Mouse (Mus musculus): ENCODE measurements around the gene Glb1.

The Glb1 gene

DNA sequence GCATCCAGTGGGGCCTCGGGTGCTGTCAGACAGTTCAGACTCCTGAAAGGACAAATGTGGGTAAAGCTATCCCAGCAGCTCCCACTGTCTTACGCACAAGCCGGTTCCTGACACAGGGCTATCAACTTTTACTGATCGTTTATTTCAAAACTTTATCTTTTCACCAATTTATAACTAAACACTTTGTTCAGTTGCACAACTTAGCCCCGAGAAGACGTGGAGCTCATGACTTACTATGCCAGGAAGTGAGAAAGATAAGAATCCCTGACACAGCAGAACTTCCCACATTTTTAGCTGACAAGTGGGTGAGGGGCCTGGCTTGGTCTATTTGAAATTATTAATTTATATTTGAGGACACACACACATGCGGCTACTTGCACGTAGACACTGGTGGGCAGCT is 6.2 kb upstream of the Glb1 start:
- DNase-seq (ENCODE audit: low read depth, low spot score), result no peak

DNA sequence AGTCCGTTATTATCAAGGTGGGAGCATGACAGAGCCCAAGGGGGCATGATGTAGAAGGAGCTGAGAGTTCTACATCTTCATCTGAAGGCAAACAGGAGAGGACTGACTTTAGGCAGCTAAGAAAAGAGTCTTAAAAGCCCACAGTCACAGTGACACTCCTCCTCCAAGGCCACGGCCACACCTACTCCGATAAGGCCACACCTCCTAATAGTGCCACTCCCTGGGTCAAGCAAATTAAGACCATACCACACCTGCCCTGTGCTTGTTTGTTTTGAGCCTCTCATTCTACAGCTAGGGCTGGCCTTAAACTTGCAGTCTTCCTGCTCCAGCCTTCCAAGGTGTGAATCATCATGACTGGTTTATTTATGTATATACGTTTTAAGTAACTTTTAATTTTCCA is 5.6 kb upstream of the Glb1 start:
- DNase-seq (ENCODE audit: low read depth, low spot score), result no peak

GRCm38 (mm10) chr9:114399680-114400079 is 1.2 kb upstream of the Glb1 start:
- no peak for DNase-seq (ENCODE audit: low read depth, low spot score)

GRCm38 (mm10) chr9:114400588-114400948 is 308 bp upstream of the Glb1 start:
- no peak for DNase-seq (ENCODE audit: low read depth, low spot score)

GRCm38 (mm10) chr9:114401685-114402080 is 807 bp downstream of the Glb1 start:
- DNase-seq (ENCODE audit: low read depth, low spot score), result no peak

DNA sequence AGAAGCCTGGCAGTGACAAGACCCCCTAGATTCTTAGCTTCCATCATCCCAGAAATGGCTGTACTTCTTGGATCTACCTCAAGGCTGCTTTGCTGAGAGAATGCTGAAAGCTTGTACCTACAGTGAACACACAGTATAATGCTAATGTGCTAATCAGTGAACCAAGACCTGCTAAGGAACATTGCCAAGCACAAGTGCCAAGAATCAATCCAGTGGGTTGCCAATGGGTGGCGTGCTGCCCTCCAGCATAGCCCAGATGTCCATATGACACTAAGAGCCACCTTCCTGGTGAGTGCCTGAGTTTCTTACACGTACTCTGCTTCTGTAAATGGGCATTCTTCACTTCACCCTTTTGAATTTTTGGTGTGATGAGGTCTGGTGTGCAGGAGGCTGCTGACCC is 6.8 kb downstream of the Glb1 start:
- no peak for DNase-seq (ENCODE audit: low read depth, low spot score)

GRCm38 (mm10) chr9:114410313-114410862 is 9.5 kb downstream of the Glb1 start:
- DNase-seq (ENCODE audit: low read depth, low spot score), result no peak

DNA sequence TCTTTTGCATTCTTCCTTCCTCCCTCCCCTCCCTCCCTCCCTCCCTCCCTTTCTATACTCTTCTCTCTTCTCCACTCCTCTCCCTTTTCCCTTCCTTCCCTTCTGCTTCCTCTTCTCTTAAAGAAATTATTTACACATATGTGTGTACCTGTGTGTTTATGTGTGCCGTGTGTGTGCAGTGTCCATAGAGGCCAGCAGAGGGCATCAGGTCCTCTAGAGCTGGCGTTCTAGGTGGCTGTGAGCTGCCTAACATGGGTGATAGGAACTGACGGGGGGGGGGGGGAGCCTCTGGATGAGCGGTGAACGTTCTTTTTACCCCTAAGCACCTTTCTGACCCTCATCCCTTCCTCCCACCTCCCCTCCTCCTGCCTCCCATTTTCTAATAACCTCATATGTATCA is 10.4 kb downstream of the Glb1 start:
- no peak for DNase-seq (ENCODE audit: low read depth, low spot score)

DNA sequence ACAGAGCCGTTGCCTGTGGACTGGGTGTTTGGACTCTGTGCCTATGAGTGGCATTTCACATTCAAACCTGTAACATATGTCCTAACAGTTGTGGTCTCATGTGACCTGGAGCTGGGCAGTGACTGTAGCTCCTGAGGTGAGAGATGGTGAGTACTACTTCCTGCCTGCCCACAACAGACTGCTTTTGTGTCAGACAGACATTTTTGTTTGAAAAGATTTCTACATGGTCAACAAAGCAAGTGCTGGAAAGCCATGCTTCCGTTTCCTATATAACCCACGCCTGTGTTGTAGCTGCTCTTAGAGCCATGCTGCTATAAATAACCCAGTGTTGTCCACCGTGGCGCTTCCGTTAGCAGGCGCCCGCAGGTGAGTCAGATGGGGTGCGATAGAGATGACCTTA is 11.5 kb downstream of the Glb1 start:
- no peak for DNase-seq (ENCODE audit: low read depth, low spot score)

GRCm38 (mm10) chr9:114413866-114414265 is 13.0 kb downstream of the Glb1 start:
- no peak for DNase-seq (ENCODE audit: low read depth, low spot score)

DNA sequence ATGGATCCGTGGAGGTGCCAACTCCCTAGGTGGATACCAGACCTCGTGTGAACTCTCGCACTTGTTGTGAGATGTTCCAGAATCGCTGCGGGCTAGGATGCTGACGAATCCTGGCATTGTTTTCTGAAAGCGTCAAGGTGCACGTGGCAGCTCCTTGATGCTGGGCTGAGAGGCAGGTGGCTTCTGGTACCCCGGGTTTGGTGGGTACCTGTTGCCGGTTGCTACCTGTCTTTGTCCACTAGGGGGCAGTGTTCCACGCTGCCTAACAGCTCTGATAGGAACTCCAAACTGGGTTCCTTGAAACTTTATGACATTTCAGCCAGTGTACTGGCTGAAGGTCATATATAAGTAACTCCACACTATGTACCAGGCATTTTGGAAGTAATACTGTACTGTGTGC is 14.8 kb downstream of the Glb1 start:
- peak; percentile 33 for DNase-seq (ENCODE audit: low read depth, low spot score)

- DNase-seq (ENCODE audit: low read depth, low spot score), result no peak
Observed at GRCm38 (mm10) chr9:114416646-114417517, 16.0 kb downstream of the Glb1 start.

DNA sequence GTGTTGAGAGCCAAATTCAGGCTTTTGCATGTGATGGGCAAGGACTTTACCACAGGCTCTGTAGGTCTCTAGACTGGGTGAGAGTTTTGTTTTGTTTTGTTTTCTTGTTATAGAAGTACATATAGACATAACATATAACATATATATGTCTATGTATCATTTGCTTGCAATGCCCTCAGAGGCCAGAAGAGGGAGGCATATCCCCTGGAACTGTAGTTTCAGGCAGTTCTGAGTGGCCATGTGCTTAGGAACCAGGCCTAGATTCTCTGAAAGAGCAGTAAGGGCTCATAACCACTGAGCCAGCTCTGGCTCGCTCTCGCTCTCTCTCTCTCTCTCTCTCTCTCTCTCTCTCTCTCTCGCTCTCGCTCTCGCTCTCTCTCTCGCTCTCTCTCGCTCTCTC is 17.3 kb downstream of the Glb1 start:
- DNase-seq (ENCODE audit: low read depth, low spot score), result no peak

GRCm38 (mm10) chr9:114420443-114420842 is 19.6 kb downstream of the Glb1 start:
- DNase-seq (ENCODE audit: low read depth, low spot score), result no peak

GRCm38 (mm10) chr9:114421045-114421444 is 20.2 kb downstream of the Glb1 start:
- no peak for DNase-seq (ENCODE audit: low read depth, low spot score)

DNA sequence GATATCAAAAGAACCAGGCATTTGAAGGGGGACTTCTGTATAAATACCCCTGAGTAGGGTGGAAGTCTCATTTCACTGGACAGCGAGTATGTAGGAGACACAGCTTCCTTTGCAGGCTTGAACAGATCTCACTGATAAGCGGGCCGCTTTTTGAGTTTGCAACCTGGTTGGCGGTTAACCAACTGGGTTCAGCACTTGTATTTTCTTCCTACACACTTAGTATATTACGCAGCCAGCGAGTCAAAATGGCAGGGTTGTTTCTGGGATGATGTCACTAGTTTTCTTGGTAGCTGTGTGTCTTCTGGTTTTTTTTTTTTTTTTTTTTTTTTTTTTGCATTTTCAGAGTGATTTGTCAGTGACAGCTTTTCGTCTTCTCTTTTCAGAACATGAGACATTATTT is 20.9 kb downstream of the Glb1 start:
- DNase-seq (ENCODE audit: low read depth, low spot score), result no peak

GRCm38 (mm10) chr9:114425576-114425975 is 24.7 kb downstream of the Glb1 start:
- DNase-seq (ENCODE audit: low read depth, low spot score), result no peak

DNA sequence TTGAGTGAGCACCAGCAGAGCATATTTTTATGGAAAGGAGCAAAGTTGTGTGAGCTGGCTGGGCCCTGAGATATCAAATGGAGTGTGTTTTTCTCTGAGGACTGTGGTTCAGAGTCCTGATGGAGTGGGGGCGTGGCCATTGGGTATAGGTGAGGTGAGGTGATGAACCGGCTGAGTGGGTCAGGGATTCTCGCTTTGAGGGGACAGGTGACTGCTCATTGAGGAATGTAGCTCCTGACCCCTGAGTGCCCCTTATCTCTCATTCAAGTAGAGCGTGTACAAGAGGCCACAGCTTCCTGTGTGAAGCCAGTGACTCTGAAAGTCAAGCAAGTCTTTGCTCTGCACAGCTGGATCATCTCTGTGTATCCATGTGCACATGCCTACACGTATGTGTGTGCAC is 25.3 kb downstream of the Glb1 start:
- no peak for DNase-seq (ENCODE audit: low read depth, low spot score)

DNA sequence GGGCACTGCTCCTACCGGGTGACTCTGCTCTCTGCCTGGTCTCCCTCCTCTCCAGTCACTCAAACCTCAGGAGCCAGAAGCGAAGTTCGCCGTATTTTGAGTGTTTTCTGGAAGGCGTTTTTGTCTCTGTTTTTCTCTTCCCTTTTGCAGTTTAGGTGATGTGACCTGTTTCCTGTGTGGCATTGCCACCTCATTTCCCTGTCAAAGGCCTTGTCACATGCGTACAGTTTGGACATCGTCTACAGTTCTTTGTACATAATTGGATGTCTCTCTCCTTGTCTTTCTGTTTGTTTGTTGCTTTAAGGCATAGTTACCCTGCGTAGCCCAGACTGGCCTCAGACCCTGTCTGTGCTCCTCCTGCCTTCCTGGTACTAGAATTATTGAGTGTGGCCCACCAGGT is 26.5 kb downstream of the Glb1 start:
- DNase-seq (ENCODE audit: low read depth, low spot score), result no peak

GRCm38 (mm10) chr9:114428103-114428834 is 27.4 kb downstream of the Glb1 start:
- no peak for DNase-seq (ENCODE audit: low read depth, low spot score)

DNA sequence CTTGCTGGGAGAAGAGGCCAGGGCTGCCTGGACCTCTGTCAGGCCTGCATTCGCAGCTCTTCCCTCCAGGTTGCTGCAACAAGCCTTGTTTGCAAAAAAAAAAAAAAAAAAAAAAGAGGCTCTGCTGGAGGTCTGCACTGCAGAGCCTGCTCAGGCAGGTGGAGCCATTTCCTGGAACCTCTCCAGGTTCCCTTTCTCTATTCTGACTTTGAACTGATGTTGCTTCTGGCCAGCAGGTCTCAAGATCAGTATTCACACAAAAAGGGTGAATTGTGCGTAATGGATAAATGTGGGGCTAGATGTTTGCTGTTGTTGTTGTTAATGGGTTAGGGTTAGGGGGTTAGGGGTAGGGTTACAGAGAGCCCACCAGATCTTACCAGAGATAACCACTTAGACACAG is 34.8 kb downstream of the Glb1 start:
- no peak for DNase-seq (ENCODE audit: low read depth, low spot score)

- DNase-seq (ENCODE audit: low read depth, low spot score), result no peak
Observed at GRCm38 (mm10) chr9:114440548-114440947, 39.7 kb downstream of the Glb1 start.

DNA sequence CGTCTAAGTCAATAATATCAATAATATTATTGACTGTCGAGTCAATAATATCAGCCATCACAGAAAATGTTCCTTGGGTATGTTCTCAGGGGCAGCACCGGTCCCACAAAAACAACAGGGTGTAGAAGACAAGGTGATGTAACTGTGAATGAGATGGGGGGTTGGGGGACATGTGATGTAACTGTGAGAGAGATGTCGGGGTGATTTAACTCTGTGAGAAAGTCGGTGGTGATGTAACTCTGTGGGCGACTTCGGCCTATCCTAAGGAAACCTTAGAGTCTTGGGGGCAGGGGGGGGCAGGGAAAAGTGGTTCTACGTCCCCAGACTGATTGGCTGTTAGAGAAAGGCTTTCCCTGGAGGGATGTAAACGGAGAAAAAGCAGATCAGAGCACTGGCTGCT is 41.3 kb downstream of the Glb1 start:
- no peak for DNase-seq (ENCODE audit: low read depth, low spot score)

Measured in retina, adult 2 months (tissue).